Mouse (Mus musculus) heart, embryonic 13.5 days (tissue): ENCODE data around the gene Hoxb8. TPM values are rescaled to one million over a fixed set of nuclear protein-coding genes. Genes with fewer than 3 reads are reported as not detected.
A peak's percentile ranks its signal among the peaks of the same experiment; 100 is the strongest.

ENCODE experiments used
- ATAC-seq: fragments of 200-750 bp; cut with Nextera tagmentation; 2 replicates; pipeline ENCODE4 v1.8.0; 2017; ENCODE audit warnings: moderate TSS enrichment; ENCODE audit not compliant: insufficient number of reproducible peaks, low FRiP score, low TSS enrichment; ENCODE audit errors: extremely low read depth
- H3K27ac ChIP-seq: fragments of 300-500 bp; sonication (generic); replicated peaks from 2 replicates; pipeline ENCODE4 v1.5.1; 2015; ENCODE audit warnings: moderate library complexity, mild to moderate bottlenecking, inconsistent platforms
- H3K27me3 ChIP-seq: fragments of 300-500 bp; sonication (generic); replicated peaks from 2 replicates; pipeline ENCODE4 v1.6.1; 2015; ENCODE audit warnings: mild to moderate bottlenecking, inconsistent platforms
- H3K36me3 ChIP-seq: fragments of 300-500 bp; sonication (generic); 2 replicates; pipeline ENCODE4 v1.6.1; 2015; ENCODE audit warnings: mild to moderate bottlenecking, inconsistent platforms
- H3K4me1 ChIP-seq: fragments of 300-500 bp; sonication (generic); 2 replicates; pipeline ENCODE4 v1.6.1; 2015; ENCODE audit warnings: inconsistent platforms
- H3K4me2 ChIP-seq: fragments of 300-500 bp; sonication (generic); 2 replicates; pipeline ENCODE4 v1.6.1; 2015; ENCODE audit warnings: inconsistent platforms, mild to moderate bottlenecking, moderate library complexity
- H3K4me3 ChIP-seq: fragments of 300-500 bp; sonication (generic); 2 replicates; pipeline ENCODE4 v1.5.1; 2015; ENCODE audit warnings: moderate library complexity, mild to moderate bottlenecking, inconsistent platforms
- H3K9ac ChIP-seq: fragments of 300-500 bp; sonication (generic); 2 replicates; pipeline ENCODE4 v1.6.1; 2015; ENCODE audit warnings: inconsistent platforms, mild to moderate bottlenecking, moderate library complexity
- H3K9me3 ChIP-seq: fragments of 300-500 bp; sonication (generic); 2 replicates; pipeline ENCODE4 v1.6.1; 2016; ENCODE audit warnings: inconsistent platforms
- WGBS: fragments of 180-500 bp; shearing (Covaris S2); methylation state at CpG from one replicate; pipeline ENCODE4 v1.1.7; 2015; ENCODE audit warnings: mixed read lengths; 5-methylcytosine and 5-hydroxymethylcytosine counted together
- polyA plus RNA-seq: library from polyadenylated mRNA; unstranded; fragments of >200 nt; fragmentation: Nextera tagmentation; extraction: Ambion mirVana; gene quantifications from 2 replicates; pipeline ENCODE4 v1.2.1, GENCODE M21; 2015

Hoxb8 gene
- polyA plus RNA-seq, 1 experiment from 2014 or later, result not detected

- WGBS, result 2% methylated on average over 40 of the region's 40 CpGs
- peak within 1 kb of the TSS; percentile 55 for H3K4me2 ChIP-seq
- H3K27ac ChIP-seq, result no peak within 1 kb of the TSS
- peak within 1 kb of the TSS; percentile 43 for H3K4me3 ChIP-seq
- H3K9ac ChIP-seq, result no peak within 1 kb of the TSS
- peaks cover 99% of the 10 kb centered on the region for H3K27me3 ChIP-seq
- peaks cover 19% of the 10 kb centered on the region for H3K4me1 ChIP-seq
- no peaks in the 10 kb centered on the region for H3K36me3 ChIP-seq
- ATAC-seq, result no peak
- no peaks in the 10 kb centered on the region for H3K9me3 ChIP-seq
These were observed 10.6 kb upstream of the Hoxb8 start, which contains the start of gene Hoxb9 for GRCm38 (mm10) chr11:96270996-96271540. Gene Hoxb9, plus strand, starts transcription at chr11:96271457.

GRCm38 (mm10) chr11:96271541-96272011, 10.1 kb upstream of the Hoxb8 start:
- Histone ChIP-seq H3K9me3 (no peaks in the 10 kb centered on the region), H3K9ac (no peak overlapping the region), H3K4me3 (peak overlapping the region; percentile 43), H3K4me1 (peaks cover 19% of the 10 kb centered on the region), H3K27me3 (peaks cover 99% of the 10 kb centered on the region), H3K27ac (no peak overlapping the region), H3K4me2 (peak overlapping the region; percentile 55), H3K36me3 (no peaks in the 10 kb centered on the region)
- under 1% methylated on average over 52 of the region's 52 CpGs for WGBS
- 0 out of 2 replicates have a peak, but pooled peaks have one; percentile 25 for ATAC-seq

- H3K27ac ChIP-seq, result no peak overlapping the region
- peak overlapping the region; percentile 55 for H3K4me2 ChIP-seq
- H3K27me3 ChIP-seq, result peaks cover 99% of the 10 kb centered on the region
- H3K36me3 ChIP-seq, result no peaks in the 10 kb centered on the region
- WGBS, result under 1% methylated on average over 58 of the region's 58 CpGs
- no peaks in the 10 kb centered on the region for H3K9me3 ChIP-seq
- H3K4me1 ChIP-seq, result peaks cover 19% of the 10 kb centered on the region
- no peak overlapping the region for H3K9ac ChIP-seq
- ATAC-seq, result no peak
- peak overlapping the region; percentile 43 for H3K4me3 ChIP-seq
These were observed 9.4 kb upstream of the Hoxb8 start for GRCm38 (mm10) chr11:96272024-96272921.

- H3K36me3 ChIP-seq, result no peaks in the 10 kb centered on the region
These were observed 7.3 kb upstream of the Hoxb8 start for GRCm38 (mm10) chr11:96274428-96274827.

GRCm38 (mm10) chr11:96275896-96276295, 5.8 kb upstream of the Hoxb8 start:
- Histone ChIP-seq H3K9ac (no peak overlapping the region), H3K4me1 (peaks cover 17% of the 10 kb centered on the region), H3K9me3 (no peaks in the 10 kb centered on the region), H3K36me3 (no peaks in the 10 kb centered on the region), H3K4me3 (no peak overlapping the region), H3K4me2 (no peak overlapping the region), H3K27ac (no peak overlapping the region), H3K27me3 (peaks cover 100% of the 10 kb centered on the region)
- ATAC-seq, result no peak
- WGBS, result 5% methylated on average over 4 of the region's 4 CpGs

More at GRCm38 (mm10) chr11:96274428-96274827, 7.3 kb upstream of the Hoxb8 start:
- Histone ChIP-seq H3K4me2 (no peak overlapping the region), H3K27ac (no peak overlapping the region), H3K9me3 (no peaks in the 10 kb centered on the region), H3K4me3 (no peak overlapping the region), H3K27me3 (peaks cover 100% of the 10 kb centered on the region), H3K4me1 (peaks cover 19% of the 10 kb centered on the region), H3K9ac (no peak overlapping the region)
- 5% methylated on average over 10 of the region's 10 CpGs for WGBS
- no peak for ATAC-seq

GRCm38 (mm10) chr11:96277151-96278044, 4.3 kb upstream of the Hoxb8 start:
- ATAC-seq, result no peak
- no peaks in the 10 kb centered on the region for H3K9me3 ChIP-seq
- peaks cover 100% of the 10 kb centered on the region for H3K27me3 ChIP-seq
- no peak overlapping the region for H3K27ac ChIP-seq
- H3K9ac ChIP-seq, result no peak overlapping the region
- H3K4me1 ChIP-seq, result peaks cover 2% of the 10 kb centered on the region
- WGBS, result 1% methylated on average over 35 of the region's 35 CpGs
- H3K4me2 ChIP-seq, result no peak overlapping the region
- H3K36me3 ChIP-seq, result no peaks in the 10 kb centered on the region
- peak overlapping the region; percentile 3; the same call in 1 of the 2 replicates for H3K4me3 ChIP-seq

- no peak for ATAC-seq
These were observed 3.4 kb upstream of the Hoxb8 start for GRCm38 (mm10) chr11:96278324-96278723.

GRCm38 (mm10) chr11:96278773-96279172, 2.9 kb upstream of the Hoxb8 start:
- Histone ChIP-seq H3K27ac (no peak overlapping the region), H3K4me2 (no peak overlapping the region), H3K4me1 (peaks cover 5% of the 10 kb centered on the region; the same call in 1 of the 2 replicates), H3K9ac (no peak overlapping the region), H3K36me3 (no peaks in the 10 kb centered on the region), H3K4me3 (no peak overlapping the region), H3K9me3 (no peaks in the 10 kb centered on the region), H3K27me3 (peaks cover 100% of the 10 kb centered on the region)
- WGBS, result under 1% methylated on average over 9 of the region's 9 CpGs
- ATAC-seq, result no peak

More at GRCm38 (mm10) chr11:96278324-96278723, 3.4 kb upstream of the Hoxb8 start:
- no peaks in the 10 kb centered on the region for H3K36me3 ChIP-seq
- H3K4me3 ChIP-seq, result no peak overlapping the region
- H3K27me3 ChIP-seq, result peaks cover 100% of the 10 kb centered on the region
- no peaks in the 10 kb centered on the region for H3K9me3 ChIP-seq
- no peak overlapping the region for H3K9ac ChIP-seq
- H3K4me1 ChIP-seq, result peaks cover 5% of the 10 kb centered on the region; the same call in 1 of the 2 replicates
- no peak overlapping the region for H3K27ac ChIP-seq
- 20% methylated on average over 14 of the region's 14 CpGs for WGBS
- no peak overlapping the region for H3K4me2 ChIP-seq

- Histone ChIP-seq H3K9me3 (no peaks in the 10 kb centered on the region), H3K36me3 (no peaks in the 10 kb centered on the region), H3K27me3 (peaks cover 100% of the 10 kb centered on the region), H3K4me1 (peaks cover 13% of the 10 kb centered on the region), H3K4me2 (no peak overlapping the region), H3K9ac (no peak overlapping the region), H3K27ac (no peak overlapping the region), H3K4me3 (no peak overlapping the region)
- 3% methylated on average over 31 of the region's 31 CpGs for WGBS
- no peak for ATAC-seq
These were observed 2.1 kb upstream of the Hoxb8 start for GRCm38 (mm10) chr11:96279421-96280233.
